Mouse (Mus musculus): ENCODE measurements around the gene B3galt5. TPM values are rescaled to one million over a fixed set of nuclear protein-coding genes. Genes with fewer than 3 reads are reported as not detected.
A peak's percentile ranks its signal among the peaks of the same experiment; 100 is the strongest.

Gene B3galt5
- total RNA-seq, 4 experiments from 2014 or later, result 40.5 to 45.0 (median 41.1) TPM

DNA sequence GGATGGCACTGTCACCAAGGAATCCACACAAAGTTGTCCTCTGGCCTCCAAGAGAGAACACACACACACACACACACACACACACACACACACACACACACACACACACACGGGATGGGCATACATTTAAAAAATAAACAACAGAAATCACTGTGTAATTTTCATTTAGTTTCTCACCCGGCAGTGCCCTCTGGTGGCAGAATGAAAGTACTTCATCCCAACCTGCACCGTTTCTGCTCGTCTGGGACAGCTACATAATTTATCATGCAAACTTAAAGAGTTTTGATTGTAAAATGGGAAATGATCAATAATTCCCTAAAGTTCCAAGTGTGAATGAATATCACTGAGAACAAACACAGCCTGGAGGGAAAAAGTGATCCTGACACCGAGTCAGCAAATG is 105.7 kb downstream of the B3galt5 start:
- peak in 1 of 2 experiments; percentile 33 for DNase-seq (ENCODE audit: low spot score in 2 of 2)

DNA sequence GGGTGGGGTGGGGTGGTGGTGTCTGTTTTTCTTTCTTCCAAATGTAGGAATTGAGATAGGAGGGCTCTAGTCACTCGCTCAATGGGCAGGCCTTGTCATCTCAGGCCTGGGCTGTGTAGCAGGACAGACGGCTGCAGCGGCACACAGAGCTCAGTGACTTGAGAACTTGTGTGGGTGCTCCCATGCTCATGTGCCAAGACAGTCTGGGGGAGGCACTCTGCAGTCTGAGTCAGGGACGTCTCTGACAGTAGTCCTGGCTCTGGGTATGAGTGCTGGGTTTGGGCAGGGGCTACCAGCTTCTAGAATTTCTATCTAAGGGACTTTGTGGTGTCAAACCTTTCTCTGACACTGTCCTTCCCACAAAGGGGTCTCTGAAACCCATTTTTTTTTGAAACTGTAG is 106.3 kb downstream of the B3galt5 start:
- no peak for DNase-seq (ENCODE audit: low spot score in 2 of 2)

DNA sequence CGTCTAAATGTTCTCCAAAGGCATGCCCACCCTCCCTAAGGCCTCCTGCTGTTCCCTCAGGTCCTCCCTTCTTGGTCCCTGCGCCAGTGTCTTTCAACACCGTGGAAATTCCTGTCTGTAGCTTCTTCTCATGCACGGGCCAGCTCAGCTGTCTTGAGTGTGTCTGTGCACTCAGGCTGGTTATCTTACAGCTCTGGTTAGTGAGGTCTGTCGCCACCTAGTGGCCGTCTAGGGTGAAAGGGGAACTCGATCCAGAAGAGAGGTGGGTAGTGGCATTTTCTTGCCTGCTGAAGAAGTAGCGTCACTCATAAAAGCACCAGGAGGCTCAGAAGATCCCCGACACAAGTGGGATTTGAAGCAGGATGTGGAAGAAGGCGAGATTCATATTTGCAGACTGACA is 109.5 kb downstream of the B3galt5 start:
- DNase-seq (ENCODE audit: low spot score in 2 of 2), result peak; percentile 55 to 64

DNA sequence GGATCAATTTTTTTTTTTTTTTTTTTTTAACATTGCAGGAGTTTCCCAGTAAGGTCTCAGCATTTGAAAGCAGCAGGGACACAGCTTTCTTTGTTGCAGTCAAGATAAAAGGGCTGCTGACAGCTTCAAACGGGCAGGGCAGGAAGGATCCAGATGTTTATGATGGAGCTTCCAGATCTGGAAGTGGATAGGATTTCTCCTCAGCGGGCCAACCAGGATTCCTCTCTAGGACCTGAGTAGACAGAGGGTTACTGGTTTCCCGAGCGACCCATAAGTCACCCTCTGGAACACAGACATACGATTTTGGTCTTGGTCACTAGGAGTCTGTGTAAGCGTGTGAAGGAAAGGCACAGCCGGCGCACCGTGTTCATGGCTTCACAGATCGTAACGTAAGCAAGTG is 112.5 kb downstream of the B3galt5 start:
- DNase-seq (ENCODE audit: low spot score in 2 of 2), result no peak

DNA sequence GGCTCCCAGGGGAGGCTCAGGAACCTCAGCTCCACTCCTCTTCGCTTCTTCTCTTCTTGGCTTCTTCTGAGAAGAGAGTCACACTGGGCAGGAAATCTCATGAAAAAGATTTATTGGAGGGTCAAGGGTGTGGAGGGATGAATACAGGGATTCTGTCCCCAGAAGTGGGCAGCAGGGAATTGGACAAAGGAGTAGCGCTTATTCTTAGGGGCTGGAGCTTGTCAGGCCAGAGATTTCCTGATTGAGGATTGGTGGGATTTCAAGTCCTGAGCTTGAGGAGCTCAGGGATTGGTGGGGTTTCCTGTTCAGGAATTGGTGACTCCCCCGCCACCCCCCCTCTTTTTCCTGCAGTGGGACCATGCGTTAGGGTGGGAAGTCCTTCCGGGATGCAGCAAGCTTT is 113.2 kb downstream of the B3galt5 start:
- no peak for DNase-seq (ENCODE audit: low spot score in 2 of 2)

DNA sequence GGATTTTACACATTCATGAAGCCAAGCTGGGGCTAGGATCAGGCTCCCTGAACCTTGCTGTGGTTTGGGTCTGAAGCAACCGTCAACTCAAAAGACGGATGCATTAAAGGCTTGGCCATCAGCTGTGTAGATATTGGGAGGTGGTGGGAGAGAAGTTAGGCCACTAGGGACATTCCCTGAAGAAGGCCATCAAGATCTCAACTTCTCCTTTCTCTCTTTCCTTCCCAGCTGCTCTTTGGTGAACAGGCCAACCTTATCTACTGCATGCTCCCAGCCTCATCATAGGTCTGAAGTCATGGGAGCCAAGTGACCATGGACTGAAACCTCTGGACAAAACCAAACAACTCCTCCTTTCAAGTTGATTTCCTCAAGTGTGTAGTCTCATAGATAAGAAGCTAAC is 115.9 kb downstream of the B3galt5 start:
- DNase-seq (ENCODE audit: low spot score in 2 of 2), result no peak

DNA sequence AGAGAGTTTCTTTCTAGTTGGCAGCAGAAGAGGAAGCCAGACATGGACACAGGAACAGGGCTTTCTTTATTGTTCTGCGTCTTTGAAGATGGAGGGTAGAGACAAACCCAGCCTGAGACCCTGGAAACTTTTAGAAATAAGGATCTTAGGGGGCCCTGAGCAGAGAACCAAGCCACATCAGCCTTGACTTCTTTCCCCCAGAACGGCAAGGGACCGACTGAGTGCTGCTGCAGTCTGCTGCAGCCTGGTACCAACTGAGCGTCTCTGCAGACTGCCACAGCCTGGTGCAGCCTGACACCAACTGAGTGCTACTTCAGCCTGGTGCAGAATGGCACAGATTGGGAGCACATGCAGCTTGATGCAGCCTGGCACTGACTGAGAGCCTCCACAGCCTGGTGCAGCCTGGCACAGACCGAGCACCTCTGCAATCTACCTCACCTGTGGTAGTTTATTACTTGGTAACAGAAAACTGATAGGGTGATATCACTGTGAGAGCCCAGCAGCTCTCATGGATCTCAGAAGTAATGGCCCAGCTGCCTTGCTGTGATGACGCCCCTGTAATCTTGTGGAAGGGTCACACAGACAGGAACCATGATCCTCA is 117.8 kb downstream of the B3galt5 start:
- DNase-seq (ENCODE audit: low spot score in 2 of 2), result no peak

DNA sequence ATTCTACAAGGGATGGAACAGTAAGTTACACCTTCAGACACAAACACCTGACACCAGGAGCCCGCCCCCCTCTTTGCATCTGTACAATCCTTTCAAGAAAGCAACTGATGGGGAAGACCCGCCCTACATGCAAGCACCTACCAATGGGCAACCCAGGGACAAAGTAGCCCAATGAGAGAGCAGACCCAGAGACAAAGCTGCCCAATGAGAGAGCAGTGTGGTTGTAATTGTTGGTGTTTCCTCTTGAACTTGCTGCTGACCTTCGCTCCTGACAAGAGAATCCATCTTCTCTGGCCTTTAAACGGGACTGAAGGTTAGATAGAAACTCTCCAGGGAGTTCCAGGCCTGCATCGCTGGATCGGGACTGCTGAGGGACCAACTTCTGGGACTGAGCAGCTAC is 118.4 kb downstream of the B3galt5 start:
- DNase-seq (ENCODE audit: low spot score in 2 of 2), result no peak

DNA sequence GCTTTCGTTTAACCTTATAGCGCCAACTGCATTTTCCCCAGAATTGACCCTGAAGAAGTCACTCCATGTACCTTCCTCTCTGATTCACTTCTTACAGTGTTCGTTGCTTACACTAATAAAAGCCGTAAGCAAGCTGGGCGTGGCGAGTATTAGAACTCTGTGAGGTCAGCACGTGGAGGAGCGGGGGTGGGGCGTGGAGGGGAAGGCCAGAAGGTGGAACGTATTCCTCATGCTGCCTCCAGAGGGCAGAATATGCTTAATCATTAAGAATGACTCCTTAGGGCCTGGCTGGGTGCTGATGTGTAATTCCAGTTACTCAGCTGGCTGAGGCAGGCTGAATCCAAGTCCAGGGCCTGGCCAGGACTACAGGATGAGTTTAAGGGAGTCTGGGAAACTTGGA is 122.3 kb downstream of the B3galt5 start:
- no peak for DNase-seq (ENCODE audit: low spot score in 2 of 2)

DNA sequence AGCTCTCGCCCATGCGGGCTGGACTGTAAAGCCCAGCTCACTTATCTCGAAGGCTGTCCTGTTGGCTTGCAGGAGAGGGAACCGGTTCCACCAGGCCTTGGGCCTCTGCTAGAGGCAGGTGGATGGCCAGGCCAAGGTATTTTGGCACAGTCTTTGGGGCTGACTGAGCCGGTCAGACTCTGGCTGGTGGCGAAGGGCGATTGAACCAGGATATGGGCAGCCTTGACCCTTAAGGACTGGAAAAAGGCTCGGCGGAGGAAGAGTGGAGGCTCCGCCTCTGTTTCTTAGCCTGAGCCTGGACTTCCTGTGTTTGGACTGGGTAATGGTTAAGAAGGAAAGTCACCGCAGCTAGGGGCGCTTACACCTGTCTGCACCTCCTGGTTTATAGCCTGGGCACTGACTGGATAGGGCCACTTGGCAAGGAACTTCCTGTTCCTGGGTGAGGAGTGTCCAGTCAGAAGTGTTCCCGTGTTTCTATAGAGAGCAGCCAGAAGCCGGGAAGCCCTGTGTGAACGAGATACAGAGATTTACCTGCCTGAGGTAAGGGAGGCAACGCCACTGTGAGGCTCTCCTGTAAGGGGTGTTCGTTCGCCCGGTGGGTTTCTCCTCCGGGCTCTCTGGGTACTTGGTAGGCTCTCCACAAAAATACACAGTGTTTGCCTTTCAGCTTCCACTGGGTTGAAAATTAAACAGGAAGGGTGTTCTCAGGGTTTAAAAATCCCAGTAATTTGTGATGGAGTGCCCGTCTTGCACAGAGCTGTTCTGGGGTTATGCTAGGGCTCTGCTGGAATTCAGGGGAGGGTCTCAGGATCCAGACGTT is 125.9 kb downstream of the B3galt5 start:
- no peak for DNase-seq (ENCODE audit: low spot score in 2 of 2)

DNA sequence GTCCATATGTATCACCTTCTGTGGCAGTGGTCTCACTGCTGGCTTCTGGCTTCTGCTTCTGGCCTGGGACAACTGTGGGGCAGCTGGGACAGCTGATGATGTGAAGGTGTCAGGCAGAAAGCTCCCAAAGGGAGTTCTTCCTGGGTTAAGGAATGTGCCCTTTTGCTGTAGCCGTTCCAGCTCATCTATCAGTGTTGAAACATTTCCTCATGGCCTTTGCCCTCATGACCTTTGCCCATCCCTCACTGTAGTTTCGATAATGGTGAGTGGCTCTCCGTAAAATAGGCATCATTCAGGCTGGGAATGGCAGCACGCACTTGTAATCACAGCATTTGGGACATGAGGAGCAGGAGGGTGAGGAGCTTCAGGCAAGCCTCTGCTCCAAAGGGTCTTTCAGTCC is 127.3 kb downstream of the B3galt5 start:
- DNase-seq (ENCODE audit: low spot score in 2 of 2), result no peak

DNA sequence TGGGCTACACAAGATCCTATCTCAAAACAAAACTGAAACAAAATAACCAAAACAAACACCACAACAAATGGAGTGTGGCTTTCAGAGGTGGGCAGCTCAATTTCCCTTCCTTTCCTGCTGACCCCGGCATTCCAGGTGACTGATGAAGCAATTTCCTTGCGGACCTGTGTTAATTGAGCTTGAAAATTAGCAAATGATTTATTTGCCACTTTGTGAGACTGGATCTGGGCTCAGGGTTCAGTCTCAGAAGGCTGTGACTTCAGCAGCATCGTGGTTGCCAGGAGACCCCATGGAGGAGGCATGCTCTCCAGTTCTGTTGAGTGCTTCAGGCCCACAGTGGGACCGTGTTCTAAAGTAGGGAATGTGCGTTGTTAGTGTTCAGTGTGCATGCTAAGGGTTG is 127.7 kb downstream of the B3galt5 start:
- no peak for DNase-seq (ENCODE audit: low spot score in 2 of 2)

DNA sequence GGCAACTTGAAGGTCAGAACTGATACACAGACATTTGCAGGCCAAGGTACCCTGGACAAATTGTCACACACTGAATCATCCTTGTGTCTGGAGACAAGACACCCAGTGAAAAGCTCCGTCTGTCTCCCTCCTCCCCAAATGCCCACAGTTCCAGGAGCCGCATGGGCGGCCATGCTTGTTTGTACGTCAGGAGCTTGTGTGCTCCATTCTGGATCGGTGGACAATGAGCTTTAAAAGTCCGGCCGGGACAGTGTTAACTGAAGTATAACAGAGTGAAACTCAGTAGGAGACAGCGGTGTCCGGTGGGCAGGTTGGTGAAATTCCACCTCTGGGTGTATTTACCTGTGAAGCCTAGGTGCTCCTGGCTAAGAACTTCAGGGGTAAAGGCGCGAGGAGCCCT is 129.3 kb downstream of the B3galt5 start:
- DNase-seq (ENCODE audit: low spot score in 2 of 2), result no peak

Other genes with a start within 250 kb of the B3galt5 start
- gene Psmg1, start 244.8 kb upstream of the B3galt5 start, total RNA-seq (2022), result 10 to 100 TPM; 15.2 to 19.0 (median 17.7) TPM
- 100 to 1,000 TPM; 140 to 158 (median 147) TPM for gene Brwd1, start 153.3 kb upstream of the B3galt5 start, total RNA-seq (2022)
- gene Hmgn1, start 108.1 kb upstream of the B3galt5 start, total RNA-seq (2022), result 10 to 100 TPM; 58.6 to 76.0 (median 62.2) TPM
- 10 to 100 TPM; 72.4 to 78.7 (median 77.5) TPM for gene Wrb, start 90.4 kb upstream of the B3galt5 start, total RNA-seq (2022)
- gene Lca5l, start 43.5 kb upstream of the B3galt5 start, total RNA-seq (2022), result 1 to 10 TPM; 1.5 to 2.0 (median 1.8) TPM
- 1 to 10 TPM; 2.3 to 4.8 (median 2.6) TPM for gene Sh3bgr, start 35.4 kb upstream of the B3galt5 start, total RNA-seq (2022)
- gene Itgb2l, start 207.8 kb downstream of the B3galt5 start, total RNA-seq (2022), result not detected
- 100 to 1,000 TPM; 640 to 706 (median 656) TPM for gene Pcp4, start 231.8 kb downstream of the B3galt5 start, total RNA-seq (2022)

Measured in left cerebral cortex, adult 8-10 months (tissue).